Mouse (Mus musculus): ENCODE results near the gene Fam53b.

DNA sequence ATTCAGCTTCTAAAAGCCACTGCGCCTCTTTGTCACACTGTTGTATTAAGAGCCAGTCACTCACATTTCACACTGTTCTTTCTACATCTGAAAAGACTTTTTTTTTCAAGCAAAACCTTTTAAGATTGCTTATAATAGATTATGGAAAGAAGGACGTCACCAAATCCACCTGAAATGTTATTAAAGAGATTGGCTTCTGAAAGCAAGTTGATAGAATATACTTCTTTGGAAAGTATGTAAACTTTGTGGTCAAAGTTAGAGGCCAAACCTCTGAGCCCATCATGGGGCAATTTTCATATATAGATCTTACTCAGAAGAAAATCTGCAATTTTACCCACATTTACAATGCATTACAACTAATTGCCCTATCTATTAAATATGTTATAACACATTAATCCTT lies 2.8 kb upstream of the Fam53b start:
- no peak for TF ChIP-seq EP300 (IDR thresholded peaks at IDR 0.05; ENCODE audit: low read depth)
- TF ChIP-seq CTCF (IDR thresholded peaks at IDR 0.05; ENCODE audit: low read depth): no peak
